Mouse (Mus musculus) left cerebral cortex, postnatal 14 days (tissue): ENCODE results near the gene Dennd1a. TPM values are rescaled to one million over a fixed set of nuclear protein-coding genes. Genes with fewer than 3 reads are reported as not detected.

ENCODE experiments used
- microRNA-seq, 2 experiments: library from miRNA; unstranded; fragments of <30 nt; microRNA quantifications; one replicate each; pipeline ENCODE4 v1.2.0; 2022
- total RNA-seq, 2 experiments: library from RNA; stranded (reverse); gene quantifications; 2 replicates each; pipeline ENCODE4 v1.2.3; 2021

The Dennd1a gene
- total RNA-seq, 2 experiments from 2014 or later, result 68.5 to 70.1 TPM

Small RNA genes lying within 50 kb of the gene (microRNA-seq; reads per million reads assigned to microRNA genes)
- gene Gm44455, result 0 reads per million in 2 experiments

Other genes starting within 250 kb of the Dennd1a start
- 10 to 100 TPM; 73.2 to 85.4 TPM for gene Lhx2, start 51.9 kb upstream of the Dennd1a start, total RNA-seq
- gene Nek6, start 224.3 kb upstream of the Dennd1a start, total RNA-seq, result 10 to 100 TPM; 26.3 to 28.9 TPM